Mouse (Mus musculus) liver, adult 2 months (tissue): ENCODE measurements at regions not wholly inside any gene's neighbourhood (a gene's known extent, or its start where the extent isn't known, plus 50 kb on each side); places are given as distances from the start of the nearest gene placed in this dataset.

Experiments
- CTCF ChIP-seq: fragments of 200-500 bp; IDR thresholded peaks from 2 replicates; pipeline ENCODE4 v1.5.1; 2011; ENCODE audit warnings: low read depth, low read length, control low read depth
- POLR2A ChIP-seq: fragments of 200-500 bp; IDR thresholded peaks from 2 replicates; pipeline ENCODE4 v1.6.1; 2011; ENCODE audit warnings: low read length, control low read depth; ENCODE audit not compliant: insufficient read depth; ENCODE audit errors: extremely low read depth

DNA sequence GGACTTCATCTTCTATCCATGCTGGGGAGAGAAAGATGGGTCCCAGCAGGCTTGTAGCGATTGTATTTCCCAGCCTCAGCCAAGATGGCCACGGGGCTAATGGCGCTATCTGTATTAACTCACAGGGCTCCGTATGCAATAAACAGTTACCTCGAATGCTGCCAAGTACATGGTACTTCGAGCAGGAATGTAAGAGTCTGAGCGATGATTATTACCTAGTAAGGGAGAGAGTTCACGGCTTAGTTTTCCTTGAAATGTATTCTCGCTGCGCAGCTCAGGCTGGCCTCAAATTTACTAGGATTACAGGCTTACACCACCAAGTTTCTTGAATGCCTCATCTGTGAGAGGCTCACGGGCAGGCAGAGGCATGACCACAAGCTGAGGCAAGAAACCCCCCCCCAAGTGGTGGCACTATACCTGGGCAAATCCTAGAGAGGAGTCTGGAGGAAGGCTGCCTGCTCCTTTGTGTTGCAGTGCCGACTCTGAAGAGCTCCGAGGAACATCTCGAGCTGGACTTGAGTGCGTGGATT is 112.6 kb downstream of the Ddx11 start:
- TF ChIP-seq CTCF = no peak
- TF ChIP-seq POLR2A = no peak
